Mouse (Mus musculus) thymus, postnatal 36 days (tissue): ENCODE data around the gene Sgms1.

Source experiments
- DNase-seq, 2 experiments: peaks; one replicate each; pipeline ENCODE4 v3.0.0; 2022; ENCODE audit warnings: mixed read lengths in 2 of 2

Sgms1 gene

GRCm38 (mm10) chr19:32238722-32239458, 150.6 kb downstream of the Sgms1 start:
- DNase-seq, result no peak

GRCm38 (mm10) chr19:32237685-32238084, 151.8 kb downstream of the Sgms1 start:
- no peak for DNase-seq

- no peak for DNase-seq
Measured at GRCm38 (mm10) chr19:32237173-32237583, 152.3 kb downstream of the Sgms1 start.

- no peak for DNase-seq
Measured at GRCm38 (mm10) chr19:32234717-32235434, 154.6 kb downstream of the Sgms1 start.

DNA sequence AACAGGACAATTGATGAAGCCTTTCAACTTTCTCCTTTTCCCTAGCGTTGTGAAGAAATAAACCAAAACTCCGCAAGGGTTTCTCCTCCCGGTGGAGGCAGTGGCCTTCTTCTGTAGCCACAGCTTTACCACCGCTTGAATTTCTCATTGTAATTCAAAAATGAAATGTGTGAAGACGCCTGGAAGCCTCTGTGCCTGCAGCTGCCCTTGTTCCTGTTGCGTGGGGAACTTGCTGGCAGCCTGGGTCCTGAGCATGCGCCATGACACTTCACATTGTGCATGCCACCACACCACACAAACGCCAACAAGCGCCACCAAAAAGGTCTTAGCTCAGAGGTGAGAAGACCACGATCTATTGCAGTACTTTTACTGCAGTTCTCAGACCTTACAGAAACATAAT, 158.2 kb downstream of the Sgms1 start:
- no peak for DNase-seq

DNA sequence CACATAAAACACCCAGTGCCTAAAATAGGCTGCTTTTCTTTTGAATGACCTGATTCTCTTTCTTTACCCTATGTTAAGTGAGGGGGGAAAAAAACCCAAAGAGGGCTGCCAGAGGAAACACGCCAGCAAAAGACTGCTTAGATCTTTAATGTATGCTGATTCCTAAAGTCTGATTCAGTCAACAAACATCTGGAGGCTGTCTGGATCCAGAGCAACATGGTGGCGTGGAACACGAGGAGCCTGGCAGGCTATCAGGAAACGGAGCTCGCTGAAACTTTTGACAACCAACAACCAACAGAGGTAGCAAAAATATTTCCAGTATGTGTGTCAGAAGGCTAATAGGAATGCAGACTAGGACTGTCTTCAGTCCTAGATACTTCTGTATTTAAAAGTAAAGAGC, 158.7 kb downstream of the Sgms1 start:
- no peak for DNase-seq

DNA sequence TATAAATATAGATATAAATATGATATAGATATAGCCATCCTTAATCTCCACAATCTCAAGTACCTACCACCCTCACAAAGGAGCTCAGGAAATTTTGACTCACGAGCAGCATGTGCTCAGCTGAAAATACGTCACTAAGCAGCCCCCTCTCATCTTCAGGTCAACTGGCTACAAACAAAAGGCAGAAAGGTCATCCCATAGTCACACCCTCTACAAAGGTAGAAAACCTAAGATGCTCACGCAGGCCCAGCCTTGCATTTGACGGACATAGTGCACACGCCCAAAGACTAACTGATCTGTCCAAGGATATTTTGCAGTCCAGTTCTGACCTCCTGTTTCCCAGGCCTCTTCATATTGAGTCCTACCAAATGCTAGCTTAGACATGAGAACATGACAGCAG, 159.2 kb downstream of the Sgms1 start:
- no peak for DNase-seq

DNA sequence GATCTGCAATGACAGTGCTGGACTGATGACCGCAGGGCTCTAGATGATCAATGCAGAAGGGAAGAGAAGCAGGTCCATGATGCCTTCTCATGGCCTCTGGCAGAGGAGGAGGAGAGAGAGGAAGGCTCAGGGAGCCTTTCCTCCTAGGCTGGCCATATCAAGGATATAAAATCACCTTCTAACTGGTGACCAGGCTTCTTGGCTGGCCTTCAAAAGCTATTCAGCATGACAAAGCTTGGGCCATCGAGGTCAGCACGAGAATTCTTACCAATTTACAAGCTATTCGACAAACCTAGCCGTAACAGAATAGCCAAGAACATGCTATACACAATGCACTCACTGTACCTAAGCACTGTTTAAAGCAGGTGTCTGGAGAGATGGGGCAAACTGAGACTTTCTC, 159.7 kb downstream of the Sgms1 start:
- DNase-seq, result no peak

DNA sequence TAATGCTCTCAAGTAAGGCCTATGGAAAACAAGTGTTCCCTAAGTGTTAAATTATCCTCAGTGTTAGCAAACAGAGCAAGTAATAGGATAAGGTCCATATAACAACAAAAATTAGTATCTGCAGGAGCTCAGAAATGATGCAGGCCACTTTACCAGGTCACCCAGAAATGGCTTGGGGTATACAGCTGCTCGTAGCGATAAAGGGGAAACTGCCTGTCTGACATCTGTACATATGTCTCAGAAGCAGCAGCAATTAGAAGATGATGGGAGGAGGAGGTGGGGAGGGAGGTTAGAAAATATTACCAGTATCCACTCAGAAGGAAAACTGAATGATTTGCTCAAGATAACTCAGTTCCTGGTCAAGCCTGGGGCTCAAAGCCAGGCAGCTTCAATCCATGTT, 162.3 kb downstream of the Sgms1 start:
- no peak for DNase-seq

DNA sequence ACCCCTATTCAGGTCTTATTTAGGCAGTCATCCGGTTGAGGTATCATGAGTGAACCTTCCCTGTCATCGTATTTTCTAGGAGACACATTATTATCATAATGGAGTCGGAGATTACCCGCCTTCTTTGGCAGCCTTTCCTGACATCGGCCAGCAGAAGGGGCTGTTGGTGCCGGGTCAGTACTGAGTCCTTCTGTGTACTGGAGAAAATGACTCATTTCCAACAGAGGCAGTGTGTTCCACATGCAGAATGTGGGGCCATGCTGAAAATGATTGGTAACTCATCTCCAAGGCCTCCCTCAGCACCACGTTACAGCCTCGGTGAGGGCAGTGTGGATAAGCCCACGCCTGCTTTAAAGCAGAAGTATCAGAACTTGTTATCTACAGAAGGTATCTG, 164.4 kb downstream of the Sgms1 start:
- DNase-seq, result no peak

DNA sequence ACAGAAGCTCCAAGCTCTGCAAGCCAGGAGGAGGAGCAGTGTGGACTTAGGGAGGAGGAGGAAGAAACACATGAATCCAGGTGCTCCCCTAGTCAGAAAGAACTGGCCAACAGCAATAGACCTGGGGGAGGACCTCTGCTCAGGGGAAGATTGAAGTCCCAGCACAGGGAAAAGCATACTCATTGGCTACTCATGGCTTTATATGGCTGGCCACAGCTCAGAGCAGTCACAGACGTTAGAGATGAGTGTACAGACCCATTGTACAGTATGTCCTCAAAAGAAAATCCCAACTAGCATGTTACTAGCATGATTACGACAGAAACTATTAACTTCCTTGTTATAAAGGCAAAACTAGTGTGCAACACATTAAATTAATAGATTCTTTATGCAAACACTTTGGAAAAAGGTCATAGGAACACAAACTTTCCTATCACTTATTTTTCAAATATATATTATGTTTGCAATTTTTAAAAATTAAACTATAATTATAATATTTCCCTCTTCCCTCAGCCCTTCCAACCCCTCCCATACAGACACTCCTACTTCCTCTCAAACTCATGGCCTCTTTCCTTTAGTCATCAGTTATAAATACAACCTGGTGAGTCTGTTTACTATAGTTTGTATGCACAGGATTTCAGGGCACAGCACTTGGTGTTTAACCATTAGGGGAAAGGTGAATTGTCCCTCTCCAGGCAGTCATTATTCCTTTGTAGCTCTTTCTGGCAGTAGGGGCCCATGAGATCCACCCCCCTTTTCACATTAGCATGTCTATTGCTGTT, 165.0 kb downstream of the Sgms1 start:
- DNase-seq, result no peak

DNA sequence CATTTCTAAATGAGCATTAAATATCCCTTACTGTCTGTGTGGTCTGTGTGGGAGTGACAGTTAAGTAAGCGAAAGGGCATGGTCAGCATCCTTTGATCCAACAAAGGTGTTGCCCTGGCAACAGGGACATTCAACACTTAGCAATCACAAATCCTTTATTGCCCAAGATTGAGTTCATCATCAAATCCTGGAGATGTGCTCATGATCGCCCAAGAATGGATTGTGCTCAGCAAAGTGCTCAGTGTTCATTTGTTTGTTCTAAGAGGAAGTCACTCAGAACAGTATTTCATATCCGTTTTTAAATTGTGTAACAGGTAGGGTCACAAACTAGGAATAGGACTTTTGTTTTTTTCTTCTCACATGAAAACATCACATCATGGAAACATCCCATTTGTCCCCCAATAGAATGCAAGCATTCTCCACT, 165.8 kb downstream of the Sgms1 start:
- DNase-seq, result no peak

- DNase-seq, result no peak
Measured at GRCm38 (mm10) chr19:32222083-32222482, 167.4 kb downstream of the Sgms1 start.

GRCm38 (mm10) chr19:32220991-32221390, 168.5 kb downstream of the Sgms1 start:
- DNase-seq, result no peak

DNA sequence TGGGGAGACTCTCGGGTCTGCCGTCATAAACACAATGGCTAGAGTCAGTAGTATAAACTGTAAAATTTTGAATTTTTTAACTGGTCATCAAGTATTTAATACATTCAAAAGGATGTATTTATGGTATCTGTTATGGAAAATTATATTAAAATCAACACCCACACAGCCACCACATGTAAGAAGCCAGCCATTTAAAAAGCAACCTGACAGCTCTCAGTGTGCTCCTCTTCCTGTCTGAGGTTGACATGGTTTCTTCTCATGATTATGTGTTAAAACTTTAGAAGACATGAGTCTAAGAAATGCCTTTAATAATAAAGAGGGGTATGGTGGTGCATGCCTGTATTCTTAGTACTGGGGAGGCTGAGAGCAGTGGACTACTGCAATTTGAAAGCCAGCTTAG, 172.8 kb downstream of the Sgms1 start:
- DNase-seq, result no peak

DNA sequence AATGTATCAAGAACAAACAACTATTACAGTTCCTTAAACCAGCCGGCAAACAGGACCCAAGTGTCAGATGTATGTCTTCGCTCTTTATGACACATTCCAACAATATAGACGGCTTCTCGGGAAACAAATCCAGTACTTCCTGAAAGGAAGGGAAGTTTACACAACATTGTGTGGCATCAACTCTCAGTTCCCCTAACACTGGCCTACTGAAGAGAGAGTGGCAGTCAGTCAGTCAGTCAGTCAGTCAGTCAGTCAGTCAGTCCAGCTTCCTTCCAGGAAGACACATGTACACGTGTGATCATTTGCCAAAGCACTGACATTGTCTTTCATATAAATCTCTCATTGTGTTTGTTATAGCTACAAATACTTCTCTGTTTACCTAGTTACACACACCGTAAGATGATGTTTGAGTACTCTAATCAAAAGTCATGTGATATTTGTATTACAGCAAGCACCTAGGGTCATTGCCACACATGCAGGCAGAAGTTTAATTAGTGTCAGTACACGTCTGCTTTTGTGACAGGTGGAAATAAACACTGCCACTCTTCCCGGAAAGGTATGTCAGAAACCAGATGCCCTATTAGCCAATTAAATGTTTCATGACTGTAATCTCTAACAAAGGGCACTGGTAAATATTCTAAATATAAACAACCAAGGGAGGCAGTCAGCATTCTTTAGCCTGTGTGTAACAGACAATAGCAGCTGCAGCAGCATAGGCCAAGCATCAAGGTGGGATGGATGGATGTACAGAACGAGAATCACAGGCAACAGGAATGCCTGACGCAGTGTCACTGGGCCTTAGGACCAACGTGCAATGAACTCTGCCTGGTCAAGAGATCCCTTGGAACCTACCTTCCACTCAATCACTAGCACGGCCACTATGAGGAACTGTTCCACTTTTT, 174.4 kb downstream of the Sgms1 start:
- no peak for DNase-seq

- no peak for DNase-seq
Measured at GRCm38 (mm10) chr19:32213577-32213976, 175.9 kb downstream of the Sgms1 start.

DNA sequence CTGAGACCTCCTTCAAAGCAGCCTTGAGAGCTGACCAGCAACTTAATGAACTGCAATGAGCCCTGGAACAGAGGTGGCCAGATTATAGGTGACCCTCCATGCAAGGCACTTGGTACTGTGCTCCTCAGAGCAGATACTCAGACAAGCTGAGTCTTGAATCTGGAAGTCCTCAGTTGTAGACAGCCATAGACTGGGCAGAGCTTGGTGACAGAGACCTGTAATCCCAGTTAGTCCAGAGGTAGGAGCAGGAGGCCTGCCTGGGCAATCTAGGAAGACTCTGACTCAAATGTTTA, 178.3 kb downstream of the Sgms1 start:
- DNase-seq, result no peak

- DNase-seq, result peak; percentile 67 to 74
Measured at GRCm38 (mm10) chr19:32210450-32211292, 178.8 kb downstream of the Sgms1 start.

DNA sequence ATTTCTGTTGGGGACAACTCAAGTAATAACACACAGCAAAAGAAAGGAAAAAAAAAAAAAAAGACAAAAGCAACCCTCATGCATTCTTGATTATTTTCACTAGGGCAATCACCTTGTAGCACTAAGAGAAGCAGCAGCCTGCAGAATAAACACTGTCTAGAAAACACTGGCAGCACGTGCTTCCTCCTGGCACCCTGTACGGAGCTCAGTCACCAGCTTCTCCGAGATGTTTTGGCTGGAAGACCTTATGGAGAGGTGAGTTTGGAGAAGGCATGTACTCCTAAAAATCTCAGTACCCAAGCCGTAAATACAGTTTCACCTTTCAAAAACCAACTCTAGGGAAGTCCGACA, 179.4 kb downstream of the Sgms1 start:
- DNase-seq, result peak; percentile 15

DNA sequence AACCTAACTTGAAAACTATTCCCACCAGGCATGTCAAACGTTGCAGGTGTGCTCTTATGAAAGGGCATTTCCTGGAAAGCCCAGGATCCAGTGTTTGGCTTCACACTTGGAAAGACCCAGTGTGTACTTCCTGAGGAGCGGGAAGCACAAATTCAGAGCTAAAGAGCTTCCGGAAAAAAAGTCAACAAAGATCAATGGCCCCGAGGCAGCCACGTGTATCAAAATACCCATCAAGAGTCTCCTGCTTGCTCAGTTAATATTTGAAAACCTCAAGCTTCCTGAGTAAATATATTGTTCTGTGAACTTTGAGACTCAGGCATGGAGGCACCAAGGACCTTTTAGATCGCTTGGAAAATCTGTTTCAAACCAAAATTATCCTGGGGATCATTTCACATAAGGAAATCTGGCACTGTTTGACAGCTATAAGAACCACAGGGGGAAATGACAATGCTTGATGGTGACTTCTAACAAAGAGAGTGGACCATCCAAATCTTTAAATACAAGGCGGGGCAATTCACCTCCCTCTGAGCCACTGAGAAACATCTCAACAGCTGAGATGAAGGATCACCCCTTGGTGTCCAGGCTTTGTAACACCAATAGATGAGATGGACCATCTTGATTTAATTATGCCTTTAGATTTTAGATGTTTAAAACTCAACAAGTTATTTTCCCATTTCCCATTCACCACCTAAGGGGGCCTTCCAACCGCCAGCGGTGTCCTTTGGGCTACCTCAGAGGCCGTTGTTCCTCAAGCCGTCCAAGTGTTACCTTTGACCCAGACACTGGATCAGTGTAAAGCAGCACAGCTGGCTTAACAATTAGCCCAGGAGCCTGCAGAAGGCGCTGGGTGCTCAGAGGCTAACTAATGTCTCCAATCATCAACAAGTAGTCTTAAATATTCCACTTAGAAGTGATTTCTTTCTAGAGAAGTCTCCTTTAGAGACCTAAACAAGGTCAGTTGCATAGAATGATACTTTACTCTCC, 187.1 kb downstream of the Sgms1 start:
- no peak for DNase-seq
